In genomic region chr19:60144336-60144989, GRCm38 (mm10) we compare ENCODE assay signal across 8 mouse cellular contexts.
DNase-seq lines count a peak whose midpoint lies in the region; TF ChIP-seq lines count a peak whose summit lies in the region.

No protein-coding gene starts in this region.

- peak overlapping the region; percentile 8; the same call in 1 of the 2 replicates for H3K27ac ChIP-seq in layer of hippocampus, adult 2 months
- no peak overlapping the region for H3K27ac ChIP-seq in olfactory bulb, adult 2 months (ENCODE audit: insufficient read depth, low read depth, low read length)

- H3K4me3 ChIP-seq in layer of hippocampus, adult 2 months = peak overlapping the region; percentile 56
- no peak overlapping the region for H3K4me3 ChIP-seq in lung, adult 2 months (replicated peaks; ENCODE audit: extremely low read depth, low read depth, low read length)
- peak overlapping the region; percentile 27 for H3K4me3 ChIP-seq in olfactory bulb, adult 2 months (ENCODE audit: insufficient read depth, low read depth, low read length)

- WGBS in lung, adult 2 months = 8% methylated on average over 20 of the region's 20 CpGs
- 3% methylated on average over 20 of the region's 20 CpGs for WGBS in olfactory bulb, adult 2 months

- 0 out of 2 replicates have a peak, but pooled peaks cover 2% of the 10 kb centered on the region for H3K4me1 ChIP-seq in lung, adult 2 months (ENCODE audit: control insufficient read depth, insufficient read depth, low read length)
- no peaks in the 10 kb centered on the region for H3K4me1 ChIP-seq in olfactory bulb, adult 2 months (ENCODE audit: control insufficient read depth, insufficient read depth, low read length)

- DNase-seq in MN1 (ENCODE audit: low spot score) = peak; percentile 87
- DNase-seq in cerebellum, adult 8-10 months = peak; percentile 73
- DNase-seq in forelimb bud, embryonic 11.5 days (ENCODE audit: low read depth, low spot score) = peak; percentile 91
- peak; percentile 85 for DNase-seq in heart, postnatal 4 days
- peak; percentile 83 to 87 for DNase-seq in layer of hippocampus, adult 2 months (ENCODE audit: low spot score in 2 of 2)
- DNase-seq in lung, adult 2 months = peak; percentile 71
- DNase-seq in thymus, adult 18-20 months = peak; percentile 32 to 34

- no peak for TF ChIP-seq POLR2A in lung, adult 2 months (IDR thresholded peaks at IDR 0.05; ENCODE audit: borderline replicate concordance, extremely low read depth, low read depth, low read length)
- TF ChIP-seq POLR2A in olfactory bulb, adult 2 months (IDR thresholded peaks at IDR 0.05; ENCODE audit: insufficient read depth, low read depth, low read length) = no peak

- peak; percentile 98 for TF ChIP-seq CTCF in layer of hippocampus, adult 2 months (conservative IDR thresholded peaks at IDR 0.05)
- TF ChIP-seq CTCF in lung, adult 2 months (IDR thresholded peaks at IDR 0.05; ENCODE audit: insufficient read depth, low read length) = peak; percentile 99
- peak; percentile 72 for TF ChIP-seq CTCF in olfactory bulb, adult 2 months (IDR thresholded peaks at IDR 0.05; ENCODE audit: insufficient read depth, low read depth, low read length)

Comparison
In these comparisons a context has a peak if more than half of its experiments do, and no peak if none do; other contexts are left out.
1. DNase-seq: peak in every context shown above with its lines; median percentile 91 in forelimb bud, embryonic 11.5 days; 87 in MN1; 85 in heart, postnatal 4 days; 85 in layer of hippocampus, adult 2 months; 73 in cerebellum, adult 8-10 months; 71 in lung, adult 2 months; 33 in thymus, adult 18-20 months.